Mouse (Mus musculus) embryonic facial prominence, embryonic 14.5 days (tissue): ENCODE data around the gene Ms4a3. TPM values are rescaled to one million over a fixed set of nuclear protein-coding genes. Genes with fewer than 3 reads are reported as not detected.

Source experiments
- ATAC-seq: fragments of 200-750 bp; cut with Nextera tagmentation; 2 replicates; pipeline ENCODE4 v1.8.0; 2017; ENCODE audit warnings: low read depth, moderate number of reproducible peaks, moderate TSS enrichment
- DNase-seq: peaks from one replicate; pipeline ENCODE4 v3.0.0-alpha.2; 2015; ENCODE audit warnings: low spot score
- H3K27ac ChIP-seq: fragments of 300-500 bp; sonication (generic); replicated peaks from 2 replicates; pipeline ENCODE4 v1.5.1; 2014; ENCODE audit warnings: low read depth, mild to moderate bottlenecking, low read length, moderate library complexity
- H3K27me3 ChIP-seq: fragments of 300-500 bp; sonication (generic); replicated peaks from 2 replicates; pipeline ENCODE4 v1.6.1; 2014; ENCODE audit warnings: low read length; ENCODE audit not compliant: control insufficient read depth, insufficient read depth
- H3K36me3 ChIP-seq: fragments of 300-500 bp; sonication (generic); 2 replicates; pipeline ENCODE4 v1.6.1; 2014; ENCODE audit warnings: low read length, mixed read lengths; ENCODE audit not compliant: control insufficient read depth, insufficient read depth
- H3K4me1 ChIP-seq: fragments of 300-500 bp; sonication (generic); 2 replicates; pipeline ENCODE4 v1.6.1; 2014; ENCODE audit warnings: antibody characterized with exemption, low read length; ENCODE audit not compliant: control insufficient read depth, insufficient read depth
- H3K4me2 ChIP-seq: fragments of 300-500 bp; sonication (generic); 2 replicates; pipeline ENCODE4 v1.6.1; 2014; ENCODE audit warnings: low read depth, mild to moderate bottlenecking, low read length, moderate library complexity, mixed read lengths
- H3K4me3 ChIP-seq: fragments of 300-500 bp; sonication (generic); 2 replicates; pipeline ENCODE4 v1.5.1; 2014; ENCODE audit warnings: low read depth, mild to moderate bottlenecking, low read length
- H3K9ac ChIP-seq: fragments of 300-500 bp; sonication (generic); 2 replicates; pipeline ENCODE4 v1.6.1; 2014; ENCODE audit warnings: low read depth, mild to moderate bottlenecking, low read length, moderate library complexity, mixed read lengths
- H3K9me3 ChIP-seq: fragments of 300-500 bp; sonication (generic); 2 replicates; pipeline ENCODE4 v1.6.1; 2016; ENCODE audit warnings: low read length; ENCODE audit not compliant: control insufficient read depth
- WGBS: fragments of 180-500 bp; shearing (Covaris S2); extraction: QIAGEN DNeasy Blood & Tissue Kit; methylation state at CpG from one replicate; pipeline ENCODE4 v1.1.7; 2014; 5-methylcytosine and 5-hydroxymethylcytosine counted together
- polyA plus RNA-seq: library from polyadenylated mRNA; unstranded; fragments of >200 nt; fragmentation: Nextera tagmentation; extraction: Ambion mirVana; gene quantifications from 2 replicates; pipeline ENCODE4 v1.2.1, GENCODE M21; 2014

The Ms4a3 gene
- polyA plus RNA-seq, result 0.36 TPM in 1 of 2 replicates, not detected in the other

DNA sequence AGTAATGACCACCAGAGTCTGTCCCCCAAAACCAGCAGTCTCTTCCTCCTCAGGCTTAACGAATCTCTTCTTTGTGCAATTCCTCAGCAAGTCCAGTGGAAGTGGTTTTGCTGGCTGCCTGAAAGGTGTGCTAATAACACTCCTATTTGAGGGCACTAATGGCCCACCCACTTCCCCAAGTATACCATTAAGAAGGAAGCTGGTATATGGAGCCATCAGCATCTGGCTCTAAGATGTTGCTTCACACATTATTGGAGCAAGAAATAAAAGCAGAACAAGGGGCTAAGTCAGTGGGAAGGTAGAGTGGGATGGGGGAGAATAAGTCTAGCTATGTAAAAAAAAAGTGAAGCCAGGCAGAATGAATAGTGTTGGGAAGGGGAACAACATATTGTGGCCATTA is at the start of gene Ms4a3:
Ms4a3 (minus strand) TSS at position 120 of the 400 bp plus-strand sequence.
- H3K9ac ChIP-seq, result no peak within 1 kb of the TSS
- 62% methylated on average over 1 of the region's 1 CpGs for WGBS
- H3K27ac ChIP-seq, result no peak within 1 kb of the TSS
- no peak for DNase-seq
- no peak for ATAC-seq
- no peaks in the 10 kb centered on the region for H3K4me1 ChIP-seq
- no peaks in the 10 kb centered on the region for H3K27me3 ChIP-seq
- no peaks in the 10 kb centered on the region for H3K36me3 ChIP-seq
- H3K9me3 ChIP-seq, result no peaks in the 10 kb centered on the region
- H3K4me3 ChIP-seq, result no peak within 1 kb of the TSS
- H3K4me2 ChIP-seq, result no peak within 1 kb of the TSS

DNA sequence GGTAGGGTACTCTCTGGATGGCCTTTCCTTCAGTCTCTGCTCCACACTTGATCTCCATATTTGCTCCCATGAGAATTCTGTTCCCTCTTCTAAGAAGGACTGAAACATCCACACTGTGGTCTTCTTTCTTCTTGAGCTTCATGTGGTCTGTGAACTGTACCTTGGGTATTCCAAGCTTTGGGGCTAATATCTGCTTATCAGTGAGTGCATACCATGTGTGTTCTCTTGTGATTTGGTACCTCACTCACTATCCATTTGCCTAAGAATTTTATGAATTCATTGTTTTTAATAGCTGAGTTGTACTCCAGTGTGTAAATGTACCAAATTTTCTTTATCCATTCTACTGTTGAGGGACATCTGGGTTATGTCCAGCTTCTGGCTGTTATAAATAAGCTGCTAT is 20.9 kb upstream of the Ms4a3 start:
- no peaks in the 10 kb centered on the region for H3K9me3 ChIP-seq
- ATAC-seq, result no peak
- no peak overlapping the region for H3K27ac ChIP-seq
- no peak for DNase-seq
- H3K4me1 ChIP-seq, result no peaks in the 10 kb centered on the region
- no peaks in the 10 kb centered on the region for H3K27me3 ChIP-seq
- no peak overlapping the region for H3K4me3 ChIP-seq
- no peak overlapping the region for H3K9ac ChIP-seq
- no peaks in the 10 kb centered on the region for H3K36me3 ChIP-seq
- no peak overlapping the region for H3K4me2 ChIP-seq

DNA sequence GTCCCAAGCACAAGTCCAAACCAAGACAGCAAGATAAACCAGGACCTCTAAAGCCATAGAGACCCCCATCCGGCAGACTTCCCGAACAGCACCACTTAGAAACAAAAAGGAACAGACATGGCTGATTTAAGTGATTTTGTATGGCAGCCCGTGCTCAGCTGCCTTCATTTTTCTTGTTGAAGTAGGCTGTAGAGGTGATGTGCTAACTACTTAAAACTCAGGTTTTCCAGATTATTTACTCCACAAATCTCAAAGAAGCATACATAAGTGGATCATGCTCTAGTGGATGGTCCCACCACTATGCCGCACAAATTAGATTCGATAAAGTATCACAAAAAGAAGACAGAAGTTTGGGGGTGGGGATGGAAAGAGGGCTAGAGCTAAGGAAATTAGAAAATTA is 19.8 kb upstream of the Ms4a3 start, which contains the start of gene Oosp2:
Oosp2 (minus strand) TSS at position 101 of the 400 bp plus-strand sequence.
- H3K9me3 ChIP-seq, result no peaks in the 10 kb centered on the region

DNA sequence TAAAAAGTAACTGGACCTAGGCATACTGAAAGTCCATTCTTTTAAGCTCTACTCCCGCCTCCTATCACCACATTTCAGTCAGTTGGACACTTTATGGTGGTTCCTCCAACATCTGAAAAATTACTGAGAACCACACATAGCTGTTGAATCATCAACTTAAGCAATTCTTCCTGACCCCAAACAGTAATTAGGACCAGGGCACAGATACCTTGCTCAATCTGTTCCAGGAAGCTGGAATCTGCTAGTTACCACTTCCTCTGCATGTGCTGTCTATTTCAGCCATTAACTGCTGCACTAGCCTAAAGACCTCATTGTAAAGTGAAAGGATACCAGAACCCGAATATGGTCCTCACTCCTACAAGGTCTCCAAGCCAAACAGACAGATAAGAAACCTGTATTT is 18.5 kb upstream of the Ms4a3 start:
- Histone ChIP-seq H3K4me2 (no peak overlapping the region), H3K4me1 (no peaks in the 10 kb centered on the region), H3K27ac (no peak overlapping the region), H3K27me3 (no peaks in the 10 kb centered on the region), H3K9ac (no peak overlapping the region), H3K9me3 (no peaks in the 10 kb centered on the region), H3K4me3 (no peak overlapping the region), H3K36me3 (no peaks in the 10 kb centered on the region)
- WGBS, result 57% methylated on average over 2 of the region's 2 CpGs
- no peak for DNase-seq
- ATAC-seq, result no peak

More for the DNA sequence above, 19.8 kb upstream of the Ms4a3 start, which contains the start of gene Oosp2:
- WGBS, result 85% methylated on average over 5 of the region's 5 CpGs
- H3K36me3 ChIP-seq, result no peaks in the 10 kb centered on the region
- H3K4me3 ChIP-seq, result no peak within 1 kb of the TSS
- no peak within 1 kb of the TSS for H3K9ac ChIP-seq
- no peak for ATAC-seq
- no peak within 1 kb of the TSS for H3K27ac ChIP-seq
- H3K4me1 ChIP-seq, result no peaks in the 10 kb centered on the region
- DNase-seq, result no peak
- no peak within 1 kb of the TSS for H3K4me2 ChIP-seq
- H3K27me3 ChIP-seq, result no peaks in the 10 kb centered on the region

DNA sequence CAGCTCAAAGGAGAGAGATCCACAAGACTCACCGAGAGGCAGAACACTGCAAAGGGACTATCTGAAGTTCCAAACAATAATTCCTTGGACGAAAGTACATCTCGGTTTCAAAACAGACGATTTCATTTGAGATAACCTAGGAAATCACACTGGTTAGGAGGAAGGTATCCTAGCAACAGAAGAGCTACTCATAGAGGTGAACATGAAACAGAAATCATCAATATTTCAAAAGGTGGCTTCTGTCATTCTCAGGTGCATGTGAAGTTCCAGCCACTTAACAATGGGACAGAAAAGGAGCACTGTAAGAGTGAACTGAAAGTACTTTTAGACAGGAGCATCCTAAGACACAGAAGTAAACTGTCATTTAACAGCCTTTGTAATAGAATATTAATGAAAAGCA is 8.9 kb upstream of the Ms4a3 start:
- Histone ChIP-seq H3K27me3 (no peaks in the 10 kb centered on the region), H3K4me3 (no peak overlapping the region), H3K27ac (no peak overlapping the region), H3K4me2 (no peak overlapping the region), H3K4me1 (no peaks in the 10 kb centered on the region), H3K9ac (no peak overlapping the region), H3K36me3 (no peaks in the 10 kb centered on the region), H3K9me3 (no peaks in the 10 kb centered on the region)
- ATAC-seq (no peak), DNase-seq (no peak)
- 75% methylated on average over 4 of the region's 4 CpGs for WGBS

DNA sequence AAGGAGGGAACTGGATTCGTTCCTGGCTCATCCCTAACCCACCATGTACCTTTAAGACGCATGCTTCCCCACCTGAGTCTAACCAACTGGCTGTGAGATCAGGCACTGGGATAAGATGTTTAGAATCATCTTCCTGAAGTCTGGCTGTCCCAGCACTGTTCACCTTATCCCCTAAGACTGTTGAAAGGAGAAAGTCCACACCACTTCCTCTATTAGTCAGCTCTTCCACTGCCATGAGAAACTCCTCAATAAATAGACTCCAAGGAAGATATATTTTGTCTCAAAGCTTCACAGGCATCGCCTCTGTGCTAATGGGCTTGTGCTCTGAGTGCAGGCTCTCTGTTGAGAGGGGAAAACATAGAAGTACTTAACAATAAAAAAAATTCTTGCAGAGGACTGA is 5.5 kb upstream of the Ms4a3 start:
- no peaks in the 10 kb centered on the region for H3K27me3 ChIP-seq
- H3K4me2 ChIP-seq, result no peak overlapping the region
- H3K4me3 ChIP-seq, result no peak overlapping the region
- ATAC-seq (no peak), DNase-seq (no peak)
- no peak overlapping the region for H3K9ac ChIP-seq
- no peaks in the 10 kb centered on the region for H3K4me1 ChIP-seq
- 79% methylated on average over 3 of the region's 3 CpGs for WGBS
- H3K9me3 ChIP-seq, result no peaks in the 10 kb centered on the region
- H3K27ac ChIP-seq, result no peak overlapping the region
- no peaks in the 10 kb centered on the region for H3K36me3 ChIP-seq

DNA sequence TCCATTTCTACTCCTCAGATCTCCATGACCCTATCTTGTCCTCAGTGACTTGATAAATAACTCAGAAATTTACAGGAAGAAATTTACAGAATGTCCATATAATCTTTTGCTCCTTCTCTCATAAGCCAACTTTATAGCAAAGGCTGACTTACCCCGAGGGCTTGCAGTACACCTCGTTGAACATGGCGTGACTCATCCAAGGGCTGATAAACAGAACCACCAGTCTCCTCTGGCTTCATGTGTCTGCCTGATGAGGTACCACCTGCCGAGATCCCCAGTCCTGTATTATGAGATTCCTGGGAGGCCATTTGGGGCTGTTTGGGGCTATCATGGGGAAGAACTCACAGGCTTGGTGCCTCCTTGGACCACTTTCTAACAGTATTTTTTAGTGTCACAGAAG is 1.6 kb downstream of the Ms4a3 start:
- no peaks in the 10 kb centered on the region for H3K9me3 ChIP-seq
- WGBS, result 67% methylated on average over 4 of the region's 4 CpGs
- H3K27ac ChIP-seq, result no peak overlapping the region
- no peaks in the 10 kb centered on the region for H3K4me1 ChIP-seq
- H3K9ac ChIP-seq, result no peak overlapping the region
- DNase-seq (no peak), ATAC-seq (no peak)
- no peaks in the 10 kb centered on the region for H3K27me3 ChIP-seq
- H3K36me3 ChIP-seq, result no peaks in the 10 kb centered on the region
- H3K4me3 ChIP-seq, result no peak overlapping the region
- H3K4me2 ChIP-seq, result no peak overlapping the region

DNA sequence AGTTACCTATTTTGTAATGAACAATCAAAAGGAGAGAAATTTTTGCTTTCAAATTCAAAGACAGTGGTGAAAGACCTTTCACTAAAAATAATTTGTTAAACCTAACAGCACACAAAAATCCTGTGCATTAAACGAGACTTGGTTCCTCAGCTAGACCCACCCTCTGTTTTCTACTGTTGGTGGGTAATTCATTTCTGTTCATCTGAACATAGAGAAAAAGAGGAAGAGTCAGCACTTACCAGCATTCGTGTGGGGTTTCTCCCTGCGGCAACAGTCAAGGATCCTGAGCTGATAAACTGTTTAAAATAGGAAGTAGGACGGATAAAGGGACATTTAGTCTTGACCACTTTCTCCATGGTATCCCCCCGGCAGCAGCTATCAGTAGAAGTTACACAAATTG is 5.1 kb downstream of the Ms4a3 start:
- no peaks in the 10 kb centered on the region for H3K4me1 ChIP-seq
- no peak overlapping the region for H3K4me3 ChIP-seq
- DNase-seq (no peak), ATAC-seq (no peak)
- WGBS, result 88% methylated on average over 5 of the region's 5 CpGs
- no peaks in the 10 kb centered on the region for H3K27me3 ChIP-seq
- H3K27ac ChIP-seq, result no peak overlapping the region
- no peaks in the 10 kb centered on the region for H3K9me3 ChIP-seq
- H3K9ac ChIP-seq, result no peak overlapping the region
- no peak overlapping the region for H3K4me2 ChIP-seq
- H3K36me3 ChIP-seq, result no peaks in the 10 kb centered on the region

DNA sequence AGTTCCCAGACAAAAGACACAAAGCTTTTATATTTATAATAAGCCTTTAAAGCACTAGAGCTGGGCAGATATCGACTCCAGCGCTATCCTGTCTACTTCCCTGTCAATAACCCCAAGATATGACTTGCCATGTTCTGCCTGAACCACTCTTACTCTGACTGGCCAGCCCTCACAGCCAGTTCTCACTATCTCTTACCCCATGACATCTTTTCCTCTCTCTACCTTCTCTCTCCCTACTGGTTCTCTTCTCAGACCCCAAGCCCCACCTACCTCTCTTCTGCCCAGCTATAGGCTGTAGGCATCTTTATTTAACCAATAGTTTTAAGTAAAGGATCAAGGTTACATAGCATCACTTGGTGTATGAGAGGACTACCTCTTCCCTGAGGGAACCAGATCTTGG is 6.3 kb downstream of the Ms4a3 start:
- Histone ChIP-seq H3K4me1 (no peaks in the 10 kb centered on the region), H3K4me3 (no peak overlapping the region), H3K27ac (no peak overlapping the region), H3K4me2 (no peak overlapping the region), H3K27me3 (no peaks in the 10 kb centered on the region), H3K9ac (no peak overlapping the region), H3K36me3 (no peaks in the 10 kb centered on the region), H3K9me3 (no peaks in the 10 kb centered on the region)
- WGBS, result 74% methylated on average over 2 of the region's 2 CpGs
- DNase-seq (no peak), ATAC-seq (no peak)
